Mouse (Mus musculus) kidney, postnatal 0 days (tissue): Measurements from ENCODE around the gene Ccdc12. TPM values are rescaled to one million over a fixed set of nuclear protein-coding genes. Genes with fewer than 3 reads are reported as not detected.
A peak's percentile ranks its signal among the peaks of the same experiment; 100 is the strongest.

Experiments
- ATAC-seq: fragments of 200-750 bp; cut with Nextera tagmentation; replicated peaks from 2 replicates; pipeline ENCODE4 v1.8.0; 2017; ENCODE audit warnings: low read depth, moderate number of reproducible peaks, moderate TSS enrichment, moderate library complexity; ENCODE audit not compliant: low FRiP score
- DNase-seq: peaks from one replicate; pipeline ENCODE4 v3.0.0-alpha.2; 2016; ENCODE audit warnings: low spot score
- H3K27ac ChIP-seq: fragments of 300-500 bp; sonication (generic); 2 replicates; pipeline ENCODE4 v1.5.1; 2014; ENCODE audit warnings: mild to moderate bottlenecking
- H3K27me3 ChIP-seq: fragments of 300-500 bp; sonication (generic); 2 replicates; pipeline ENCODE4 v1.6.1; 2014; ENCODE audit warnings: low read length, mixed read lengths; ENCODE audit not compliant: insufficient read depth
- H3K36me3 ChIP-seq: fragments of 300-500 bp; sonication (generic); 2 replicates; pipeline ENCODE4 v1.6.1; 2014; ENCODE audit warnings: low read length, mixed read lengths; ENCODE audit not compliant: insufficient read depth
- H3K4me1 ChIP-seq: fragments of 300-500 bp; sonication (generic); replicated peaks from 2 replicates; pipeline ENCODE4 v1.6.1; 2014; ENCODE audit warnings: antibody characterized with exemption, low read length, mixed read lengths; ENCODE audit not compliant: insufficient read depth
- H3K4me2 ChIP-seq: fragments of 300-500 bp; sonication (generic); 2 replicates; pipeline ENCODE4 v1.6.1; 2014; ENCODE audit warnings: mild to moderate bottlenecking, low read length, moderate library complexity, mixed read lengths
- H3K4me3 ChIP-seq: fragments of 300-500 bp; sonication (generic); replicated peaks from 2 replicates; pipeline ENCODE4 v1.5.1; 2014; ENCODE audit warnings: low read depth, low read length
- H3K9ac ChIP-seq: fragments of 300-500 bp; sonication (generic); 2 replicates; pipeline ENCODE4 v1.6.1; 2014; ENCODE audit warnings: low read depth, low read length
- H3K9me3 ChIP-seq: fragments of 300-500 bp; sonication (generic); replicated peaks from 2 replicates; pipeline ENCODE4 v1.6.1; 2016; ENCODE audit warnings: low read length, inconsistent platforms, mixed read lengths
- CTCF ChIP-seq: IDR thresholded peaks from 2 replicates; pipeline ENCODE4 v1.5.1; 2016; ENCODE audit warnings: antibody characterized with exemption, low read depth, mild to moderate bottlenecking, moderate library complexity
- WGBS: fragments of 180-500 bp; shearing (Covaris S2); extraction: QIAGEN DNeasy Blood & Tissue Kit; methylation state at CpG from one replicate; pipeline ENCODE4 v1.1.7; 2014; 5-methylcytosine and 5-hydroxymethylcytosine counted together
- polyA plus RNA-seq: library from polyadenylated mRNA; unstranded; fragments of >200 nt; fragmentation: Nextera tagmentation; extraction: Ambion mirVana; gene quantifications from 2 replicates; pipeline ENCODE4 v1.2.1, GENCODE M21; 2015

Gene Ccdc12
- polyA plus RNA-seq, 1 experiment from 2014 or later = 154 TPM

- H3K4me2 ChIP-seq = peak overlapping the region; percentile 11; the same call in 1 of the 2 replicates
- 66% methylated on average over 8 of the region's 8 CpGs for WGBS
Observed at GRCm38 (mm10) chr9:110689261-110689779, 33.0 kb downstream of the Ccdc12 start.

GRCm38 (mm10) chr9:110695165-110695755 is 39.0 kb downstream of the Ccdc12 start:
- H3K9me3 ChIP-seq = no peaks in the 10 kb centered on the region
- WGBS = 86% methylated on average over 4 of the region's 4 CpGs
- H3K4me1 ChIP-seq = no peaks in the 10 kb centered on the region
- H3K27me3 ChIP-seq = no peaks in the 10 kb centered on the region
- H3K4me2 ChIP-seq = no peak overlapping the region
- H3K36me3 ChIP-seq = 0 out of 2 replicates have a peak, but pooled peaks cover 7% of the 10 kb centered on the region
- no peak for DNase-seq
- TF ChIP-seq CTCF = no peak
- H3K4me3 ChIP-seq = no peak overlapping the region
- H3K9ac ChIP-seq = no peak overlapping the region
- H3K27ac ChIP-seq = no peak overlapping the region
- no peak for ATAC-seq

More at GRCm38 (mm10) chr9:110689261-110689779, 33.0 kb downstream of the Ccdc12 start:
- TF ChIP-seq CTCF = no peak
- ATAC-seq = peak; percentile 62; the same call in 1 of the 2 replicates
- Histone ChIP-seq H3K36me3 (0 out of 2 replicates have a peak, but pooled peaks cover 7% of the 10 kb centered on the region), H3K27ac (peak overlapping the region; percentile 91), H3K4me3 (no peak overlapping the region), H3K9ac (no peak overlapping the region), H3K9me3 (no peaks in the 10 kb centered on the region), H3K4me1 (peaks cover 29% of the 10 kb centered on the region), H3K27me3 (no peaks in the 10 kb centered on the region)
- peak; percentile 27 for DNase-seq

- no peak overlapping the region for H3K4me2 ChIP-seq
- no peak overlapping the region for H3K9ac ChIP-seq
- peaks cover 7% of the 10 kb centered on the region; the same call in 1 of the 2 replicates for H3K36me3 ChIP-seq
- no peak overlapping the region for H3K4me3 ChIP-seq
- ATAC-seq (no peak), DNase-seq (no peak)
- no peak overlapping the region for H3K27ac ChIP-seq
- TF ChIP-seq CTCF = no peak
- no peaks in the 10 kb centered on the region for H3K9me3 ChIP-seq
- WGBS = 90% methylated on average over 5 of the region's 5 CpGs
- H3K27me3 ChIP-seq = no peaks in the 10 kb centered on the region
- no peaks in the 10 kb centered on the region for H3K4me1 ChIP-seq
Observed at GRCm38 (mm10) chr9:110696427-110696826, 40.1 kb downstream of the Ccdc12 start.

DNA sequence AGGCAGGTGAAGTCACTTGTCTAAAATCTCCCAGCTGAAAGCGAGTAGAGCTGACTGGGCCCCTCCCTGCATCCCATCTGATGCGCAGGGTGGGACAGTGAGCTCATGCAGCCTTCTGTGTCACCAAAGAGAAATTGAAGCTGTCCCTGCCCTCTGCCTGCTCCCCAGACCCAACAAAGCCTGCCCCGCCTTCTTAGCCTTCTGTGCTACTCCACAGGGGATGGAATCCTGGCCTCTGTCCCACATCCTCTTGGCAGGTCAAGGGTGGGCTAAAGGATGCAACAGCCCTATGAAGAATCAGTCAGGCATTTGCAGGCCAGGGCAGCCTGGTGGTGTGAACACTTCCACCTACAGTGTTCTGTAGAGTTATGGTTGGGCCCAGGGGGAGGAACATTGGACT is 41.2 kb downstream of the Ccdc12 start:
- 75% methylated on average over 3 of the region's 3 CpGs for WGBS
- DNase-seq (no peak), ATAC-seq (no peak)
- H3K4me3 ChIP-seq = no peak overlapping the region
- no peak overlapping the region for H3K9ac ChIP-seq
- peaks cover 7% of the 10 kb centered on the region; the same call in 1 of the 2 replicates for H3K36me3 ChIP-seq
- H3K9me3 ChIP-seq = no peaks in the 10 kb centered on the region
- no peak for TF ChIP-seq CTCF
- H3K27me3 ChIP-seq = no peaks in the 10 kb centered on the region
- no peaks in the 10 kb centered on the region for H3K4me1 ChIP-seq
- H3K4me2 ChIP-seq = no peak overlapping the region
- H3K27ac ChIP-seq = no peak overlapping the region

DNA sequence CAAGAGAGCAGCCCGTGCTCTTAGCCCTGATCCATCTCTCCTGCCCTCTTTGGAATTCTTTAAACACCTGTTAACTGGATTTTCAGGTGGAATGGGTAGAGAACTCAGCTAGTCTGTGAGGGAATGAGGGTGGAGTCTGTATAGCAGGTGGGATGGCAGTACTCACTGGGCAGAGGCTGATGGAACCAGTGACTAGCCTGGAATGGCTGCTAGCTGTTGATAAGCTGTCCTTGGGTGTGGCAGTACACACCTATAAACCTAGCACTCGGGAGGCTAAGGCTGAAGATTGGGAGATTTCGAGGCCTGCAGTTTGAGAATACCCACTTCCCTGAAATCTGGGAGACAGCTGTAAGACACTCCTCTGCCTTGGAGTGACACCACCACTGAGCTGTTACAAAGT is 43.3 kb downstream of the Ccdc12 start:
- Histone ChIP-seq H3K27me3 (no peaks in the 10 kb centered on the region), H3K9ac (no peak overlapping the region), H3K4me3 (no peak overlapping the region), H3K36me3 (no peaks in the 10 kb centered on the region; the same call in 1 of the 2 replicates), H3K9me3 (no peaks in the 10 kb centered on the region), H3K4me2 (no peak overlapping the region), H3K27ac (no peak overlapping the region), H3K4me1 (no peaks in the 10 kb centered on the region)
- ATAC-seq = no peak
- WGBS = 92% methylated on average over 3 of the region's 3 CpGs
- DNase-seq = no peak
- TF ChIP-seq CTCF = no peak

GRCm38 (mm10) chr9:110701114-110702032 is 45.1 kb downstream of the Ccdc12 start:
- Histone ChIP-seq H3K4me2 (no peak overlapping the region), H3K27ac (0 out of 2 replicates have a peak overlapping the region, but pooled peaks have one; percentile 4), H3K4me3 (no peak overlapping the region), H3K9me3 (no peaks in the 10 kb centered on the region), H3K36me3 (no peaks in the 10 kb centered on the region; the same call in 1 of the 2 replicates), H3K9ac (no peak overlapping the region), H3K27me3 (no peaks in the 10 kb centered on the region), H3K4me1 (no peaks in the 10 kb centered on the region)
- TF ChIP-seq CTCF = no peak
- DNase-seq = no peak
- no peak for ATAC-seq
- 75% methylated on average over 11 of the region's 12 CpGs for WGBS
